In genomic region chr16:34860761-34861160, GRCm38 (mm10) we compare ENCODE assay signal across 25 mouse cellular contexts.
A peak's percentile ranks its signal among the peaks of the same experiment; 100 is the strongest.
DNase-seq lines count a peak whose midpoint lies in the region; ATAC-seq and TF ChIP-seq lines count a peak whose summit lies in the region.
"Had no signal": no experiment of that assay in that cellular context is flagged by ENCODE, and none has a peak within 500 bp of the region (broad histone marks: within the 10 kb centered on the region; RNA-seq: fewer than 3 reads in every experiment).

No protein-coding gene starts in this region.

- peaks cover 41% of the 10 kb centered on the region for H3K4me1 ChIP-seq in kidney, adult 2 months (ENCODE audit: control insufficient read depth, insufficient read depth, low read length)
- H3K4me1 ChIP-seq in kidney, embryonic 15.5 days, result peaks cover 12% of the 10 kb centered on the region; the same call in 1 of the 2 replicates
- H3K4me1 ChIP-seq in midbrain, embryonic 10.5 days, result no peaks in the 10 kb centered on the region
- H3K4me1 ChIP-seq: forebrain, embryonic 10.5 days; forebrain, embryonic 13.5 days had no signal

- no peak for DNase-seq in kidney, adult 2 months
- DNase-seq in 416B (ENCODE audit: low read depth), result peak; percentile 9
- DNase-seq in testis, postnatal 14 days (ENCODE audit: low spot score), result no peak
- DNase-seq in midbrain, embryonic 10.5 days (ENCODE audit: low spot score), result no peak
- DNase-seq: adrenal gland, adult 2 months; adrenal gland, postnatal 25 days; cerebellum, adult 11-12 months; cerebellum, adult 8-10 months; cerebellum, postnatal 10 days; gastrocnemius, postnatal 10 days; gastrocnemius, postnatal 36 days; heart, adult 2 months; heart, postnatal 14 days; heart, postnatal 4 days had no signal

- H3K4me2 ChIP-seq in kidney, embryonic 15.5 days, result no peak overlapping the region
- H3K4me2 ChIP-seq in myocyte (ENCODE audit: low read depth), result peak overlapping the region; percentile 52
- H3K4me2 ChIP-seq: forebrain, embryonic 13.5 days; heart, embryonic 13.5 days; hindbrain, embryonic 14.5 days had no signal

- no peaks in the 10 kb centered on the region for H3K9me3 ChIP-seq in kidney, embryonic 15.5 days (replicated peaks)
- no peaks in the 10 kb centered on the region for H3K9me3 ChIP-seq in midbrain, embryonic 10.5 days (replicated peaks)
- H3K9me3 ChIP-seq: forebrain, embryonic 10.5 days; forebrain, embryonic 13.5 days; G1E; heart, embryonic 10.5 days; heart, embryonic 13.5 days had no signal

- no peak for TF ChIP-seq CTCF in kidney, adult 2 months (conservative IDR thresholded peaks at IDR 0.05; ENCODE audit: insufficient read depth, insufficient read length, low read depth, low read length)

- H3K27ac ChIP-seq in kidney, adult 2 months (ENCODE audit: insufficient read depth, low read depth, low read length), result peak overlapping the region; percentile 37
- H3K27ac ChIP-seq in kidney, embryonic 15.5 days, result no peak overlapping the region
- no peak overlapping the region for H3K27ac ChIP-seq in midbrain, embryonic 10.5 days (replicated peaks)
- H3K27ac ChIP-seq: forebrain, embryonic 10.5 days; forebrain, embryonic 13.5 days; heart, adult 2 months; hindbrain, embryonic 14.5 days; hindbrain, postnatal 0 days had no signal

- no peak for ATAC-seq in kidney, embryonic 15.5 days (replicated peaks; ENCODE audit: low FRiP score)
- ATAC-seq: forebrain, embryonic 13.5 days; forebrain, embryonic 16.5 days; hindbrain, postnatal 0 days; inflammation-experienced regulatory T-cells, adult 6 months had no signal

- WGBS in kidney, adult 2 months, result 93% methylated on average over 3 of the region's 3 CpGs
- 90% methylated on average over 3 of the region's 3 CpGs for WGBS in kidney, embryonic 15.5 days
- WGBS in midbrain, embryonic 10.5 days, result 95% methylated on average over 3 of the region's 3 CpGs

- H3K36me3 ChIP-seq in kidney, adult 2 months (ENCODE audit: control insufficient read depth, insufficient read depth, low read length), result no peaks in the 10 kb centered on the region
- H3K36me3 ChIP-seq in kidney, embryonic 15.5 days, result no peaks in the 10 kb centered on the region
- no peaks in the 10 kb centered on the region for H3K36me3 ChIP-seq in myocyte (ENCODE audit: control insufficient read depth, insufficient read depth)
- H3K36me3 ChIP-seq in midbrain, embryonic 10.5 days, result peaks cover 3% of the 10 kb centered on the region; the same call in 1 of the 2 replicates
- H3K36me3 ChIP-seq: forebrain, embryonic 10.5 days; G1E; heart, embryonic 13.5 days had no signal

- no peaks in the 10 kb centered on the region for H3K27me3 ChIP-seq in kidney, adult 2 months (replicated peaks; ENCODE audit: control insufficient read depth, insufficient read depth, low read length)
- no peaks in the 10 kb centered on the region for H3K27me3 ChIP-seq in kidney, embryonic 15.5 days
- H3K27me3 ChIP-seq in myocyte (ENCODE audit: control insufficient read depth, insufficient read depth, insufficient read length), result no peaks in the 10 kb centered on the region
- no peaks in the 10 kb centered on the region for H3K27me3 ChIP-seq in midbrain, embryonic 10.5 days (ENCODE audit: low read depth, poor library complexity, severe bottlenecking)
- H3K27me3 ChIP-seq: forebrain, embryonic 13.5 days; heart, embryonic 13.5 days had no signal

- no peak for TF ChIP-seq POLR2A in kidney, adult 2 months (IDR thresholded peaks at IDR 0.05; ENCODE audit: low read depth, low read length)
- no peak for TF ChIP-seq POLR2A in myocyte (IDR thresholded peaks at IDR 0.05; ENCODE audit: insufficient read length, low read depth)

- no peak overlapping the region for H3ac ChIP-seq in myocyte (ENCODE audit: control insufficient read depth, insufficient read length)

- no peak overlapping the region for H3K9ac ChIP-seq in kidney, embryonic 15.5 days
- H3K9ac ChIP-seq: forebrain, embryonic 13.5 days; heart, embryonic 13.5 days; hindbrain, embryonic 14.5 days had no signal

- H3K79me2 ChIP-seq in myocyte (ENCODE audit: control insufficient read depth, insufficient read depth), result no peaks in the 10 kb centered on the region

- H3K4me3 ChIP-seq in kidney, adult 2 months (ENCODE audit: insufficient read depth, low read depth, low read length), result no peak overlapping the region
- no peak overlapping the region for H3K4me3 ChIP-seq in kidney, embryonic 15.5 days (replicated peaks)
- no peak overlapping the region for H3K4me3 ChIP-seq in myocyte
- no peak overlapping the region for H3K4me3 ChIP-seq in midbrain, embryonic 10.5 days
- H3K4me3 ChIP-seq: forebrain, embryonic 10.5 days; forebrain, embryonic 13.5 days; heart, adult 2 months; heart, embryonic 10.5 days; heart, embryonic 13.5 days had no signal

TF ChIP-seq in myocyte, 11 proteins besides CTCF, POLR2A, EP300 and RAD21:
- TF ChIP-seq MYOG (IDR thresholded peaks at IDR 0.05; ENCODE audit: control insufficient read depth in 1 of 3, insufficient read depth in 1 of 3, insufficient read length in 2 of 3, low read depth in 2 of 3) (peak; percentile 63 to 95 (median 74)), MAX (IDR thresholded peaks at IDR 0.05; ENCODE audit: low read depth) (no peak), E2F4 (IDR thresholded peaks at IDR 0.05; ENCODE audit: insufficient read depth) (no peak), TCF12 (IDR thresholded peaks at IDR 0.05; ENCODE audit: insufficient read depth, poor library complexity, severe bottlenecking) (peak; percentile 65), CEBPB (IDR thresholded peaks at IDR 0.05; ENCODE audit: insufficient read depth, poor library complexity, severe bottlenecking) (0 out of 2 replicates have a peak, but pooled peaks have one; percentile 28), SRF (IDR thresholded peaks at IDR 0.05; ENCODE audit: control insufficient read depth, insufficient read length, low read depth) (no peak), MYOD1 (IDR thresholded peaks at IDR 0.05; ENCODE audit: control insufficient read depth in 1 of 3, insufficient read length in 2 of 3, low read depth in 2 of 3) (peak; percentile 9 to 97 (median 86)), TCF3 (IDR thresholded peaks at IDR 0.05; ENCODE audit: insufficient read length, low read depth) (peak; percentile 13), USF1 (IDR thresholded peaks at IDR 0.05; ENCODE audit: low read depth) (no peak), POLR2AphosphoS2 (IDR thresholded peaks at IDR 0.05; ENCODE audit: insufficient read length, low read depth) (no peak)
TF ChIP-seq in myocyte: peak in this region for 5.
